Mouse (Mus musculus) small intestine, adult 2 months (tissue): ENCODE measurements around the gene Ggt6.

Experiments used
- CTCF ChIP-seq: fragments of 200-500 bp; IDR thresholded peaks from 2 replicates; pipeline ENCODE4 v1.5.1; 2012; ENCODE audit warnings: low read depth, mild to moderate bottlenecking, control low read depth, inconsistent platforms, low read length, moderate library complexity, mixed read lengths; ENCODE audit not compliant: insufficient replicate concordance, insufficient read length; ENCODE audit errors: extremely low read depth
- POLR2A ChIP-seq: fragments of 200-500 bp; IDR thresholded peaks from 2 replicates; pipeline ENCODE4 v1.6.1; 2012; ENCODE audit warnings: low read depth, mild to moderate bottlenecking, control low read depth, inconsistent platforms, low read length, moderate library complexity

DNA sequence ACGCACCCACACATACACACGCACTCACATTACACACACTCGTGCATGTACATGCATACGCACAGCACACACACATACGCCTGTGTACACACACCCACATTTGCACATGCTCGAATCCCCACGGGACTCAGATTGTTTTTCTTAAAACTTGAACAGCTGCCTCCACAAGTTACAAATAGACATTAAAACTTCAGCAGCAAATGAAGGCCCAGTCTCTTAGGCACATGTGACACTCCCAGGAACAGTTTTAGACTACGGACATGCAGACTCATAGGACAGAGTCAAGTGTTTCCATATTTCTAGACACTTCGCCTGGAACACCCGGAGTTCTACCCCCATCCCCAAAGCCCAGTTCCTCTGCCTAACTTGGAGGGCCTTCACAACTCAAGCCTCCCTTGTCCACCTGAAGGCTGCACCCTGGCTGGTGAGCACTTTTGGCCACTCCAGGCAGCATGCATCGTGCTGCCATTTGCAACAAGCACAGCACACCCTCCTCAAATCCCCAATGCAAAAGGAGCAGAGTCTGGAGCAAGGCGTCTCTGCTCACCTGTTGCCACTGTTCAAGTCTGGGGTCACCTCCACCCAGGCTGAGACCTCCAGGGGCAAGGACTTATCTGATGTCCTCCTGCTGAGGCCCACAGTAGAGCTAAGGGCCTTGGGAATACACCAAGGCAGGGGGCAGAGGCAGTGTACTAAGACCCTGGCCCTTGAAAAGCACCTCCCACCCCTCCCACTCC lies 25.5 kb upstream of the Ggt6 start:
- TF ChIP-seq POLR2A (no peak), CTCF (no peak)
